Mouse (Mus musculus): ENCODE results near the gene Coro1c. TPM values are rescaled to one million over a fixed set of nuclear protein-coding genes. Genes with fewer than 3 reads are reported as not detected.

Gene Coro1c
- total RNA-seq, 2 experiments from 2014 or later, result 99.1 to 105 TPM

DNA sequence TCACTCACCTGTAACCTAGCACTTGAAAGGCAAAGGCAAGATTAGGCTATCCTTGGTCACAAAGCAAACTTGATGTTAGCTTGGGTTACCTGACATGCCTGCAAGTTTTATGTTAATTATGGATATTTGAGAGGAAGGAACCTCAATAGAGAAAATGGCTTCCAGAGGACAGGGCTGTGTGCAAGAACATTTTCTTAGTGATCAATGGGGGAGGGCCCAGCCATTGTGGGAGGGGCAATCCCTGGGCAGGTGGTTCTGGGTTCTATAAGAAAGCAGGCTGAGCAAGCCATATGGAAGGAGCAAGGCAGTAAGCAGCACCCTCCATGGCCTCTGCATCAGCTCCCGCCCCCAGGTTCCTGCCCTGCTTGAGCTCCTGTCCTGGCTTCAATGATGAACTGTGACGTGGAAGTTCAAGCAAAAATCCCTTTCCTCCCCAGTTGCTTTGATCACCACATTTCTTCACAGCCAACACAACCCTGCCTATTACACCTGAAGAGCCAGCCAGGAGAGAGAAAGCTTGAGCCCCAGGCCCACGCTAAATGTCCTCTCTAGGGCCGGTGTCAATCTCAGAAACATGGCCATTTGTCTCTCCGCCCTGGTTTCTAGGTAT lies 20.3 kb downstream of the Coro1c start:
- DNase-seq (ENCODE audit: low spot score in 2 of 2), result no peak

DNA sequence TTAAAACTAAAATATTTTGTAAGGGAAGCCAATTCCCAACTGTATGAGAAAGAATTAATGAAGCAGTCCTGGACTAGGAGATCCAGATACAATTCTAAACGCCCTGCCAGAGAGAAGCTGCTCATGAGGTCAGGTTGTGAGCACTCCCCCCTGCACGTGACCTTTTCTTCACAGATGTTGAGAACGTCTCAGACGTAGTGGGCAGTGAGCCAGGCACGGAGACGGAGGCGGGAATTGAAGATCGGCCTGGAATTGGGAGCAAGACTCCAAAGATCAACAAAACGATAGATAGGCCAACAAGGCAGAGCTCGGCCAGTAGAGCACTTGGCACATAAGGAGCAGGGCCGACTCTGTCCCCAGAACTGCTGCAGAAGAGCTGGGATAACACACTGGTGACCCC lies 21.4 kb downstream of the Coro1c start:
- DNase-seq (ENCODE audit: low spot score in 2 of 2), result no peak

DNA sequence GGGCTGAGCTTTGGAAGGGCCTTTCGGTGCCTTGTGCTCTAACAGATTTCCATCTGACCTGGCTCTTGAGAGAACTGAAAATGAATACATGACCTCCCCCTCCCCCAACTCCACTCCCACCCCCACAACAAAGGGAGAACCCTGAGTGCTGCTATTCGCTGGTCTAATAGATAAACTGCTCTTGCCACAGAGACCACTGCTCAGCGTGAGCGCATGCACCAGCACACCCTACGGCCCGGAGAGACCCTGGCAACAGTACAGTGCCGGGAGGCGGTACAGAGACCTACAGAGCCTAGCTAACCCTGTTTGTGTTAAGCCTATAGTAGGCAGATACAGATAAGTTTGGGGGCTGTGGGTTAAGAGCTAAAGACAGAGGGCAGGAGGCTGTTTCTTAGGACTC lies 22.9 kb downstream of the Coro1c start:
- no peak for DNase-seq (ENCODE audit: low spot score in 2 of 2)

- no peak for DNase-seq (ENCODE audit: low spot score in 2 of 2)
These were observed 23.8 kb downstream of the Coro1c start for GRCm38 (mm10) chr5:113884750-113885149.

DNA sequence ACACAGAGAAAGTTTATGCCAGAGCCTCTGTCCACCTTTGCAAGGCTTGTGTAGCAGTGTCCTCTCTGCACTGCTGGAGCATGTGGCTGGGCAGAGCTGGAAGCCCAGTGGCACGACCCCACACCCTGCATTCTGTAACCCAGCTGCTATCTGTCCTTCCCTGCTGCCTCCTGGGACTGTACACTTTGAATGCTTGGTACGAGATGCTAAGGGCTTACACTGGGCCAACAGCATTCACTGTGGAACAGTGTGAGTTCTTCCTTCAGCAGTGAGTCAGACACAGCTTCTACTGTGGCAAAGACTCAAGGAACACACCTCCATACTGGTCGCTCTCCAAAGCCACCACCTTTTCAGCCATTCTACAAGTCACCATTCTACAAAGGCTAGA lies 25.2 kb downstream of the Coro1c start:
- no peak for DNase-seq (ENCODE audit: low spot score in 2 of 2)

GRCm38 (mm10) chr5:113882566-113883383 lies 25.8 kb downstream of the Coro1c start:
- no peak for DNase-seq (ENCODE audit: low spot score in 2 of 2)

DNA sequence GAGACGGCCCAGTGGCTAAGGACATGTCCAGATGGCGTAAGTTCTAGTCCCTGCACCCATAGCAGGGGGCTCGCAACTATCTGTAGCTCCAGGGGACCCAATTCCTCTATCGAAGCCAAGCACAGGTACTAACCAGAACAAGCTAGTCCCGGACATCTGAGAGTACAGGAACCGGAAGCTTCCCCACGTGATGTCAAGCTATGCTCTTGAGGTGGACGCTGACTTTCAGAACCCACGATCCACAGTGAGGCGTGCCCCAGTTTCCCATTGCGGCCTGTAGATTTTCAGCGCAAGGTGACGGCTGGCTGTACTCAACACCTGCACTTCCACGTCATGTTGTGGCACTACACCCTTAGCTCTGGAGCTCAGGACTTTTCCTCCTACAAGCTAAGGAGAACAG lies 27.4 kb downstream of the Coro1c start:
- DNase-seq (ENCODE audit: low spot score in 2 of 2), result no peak

DNA sequence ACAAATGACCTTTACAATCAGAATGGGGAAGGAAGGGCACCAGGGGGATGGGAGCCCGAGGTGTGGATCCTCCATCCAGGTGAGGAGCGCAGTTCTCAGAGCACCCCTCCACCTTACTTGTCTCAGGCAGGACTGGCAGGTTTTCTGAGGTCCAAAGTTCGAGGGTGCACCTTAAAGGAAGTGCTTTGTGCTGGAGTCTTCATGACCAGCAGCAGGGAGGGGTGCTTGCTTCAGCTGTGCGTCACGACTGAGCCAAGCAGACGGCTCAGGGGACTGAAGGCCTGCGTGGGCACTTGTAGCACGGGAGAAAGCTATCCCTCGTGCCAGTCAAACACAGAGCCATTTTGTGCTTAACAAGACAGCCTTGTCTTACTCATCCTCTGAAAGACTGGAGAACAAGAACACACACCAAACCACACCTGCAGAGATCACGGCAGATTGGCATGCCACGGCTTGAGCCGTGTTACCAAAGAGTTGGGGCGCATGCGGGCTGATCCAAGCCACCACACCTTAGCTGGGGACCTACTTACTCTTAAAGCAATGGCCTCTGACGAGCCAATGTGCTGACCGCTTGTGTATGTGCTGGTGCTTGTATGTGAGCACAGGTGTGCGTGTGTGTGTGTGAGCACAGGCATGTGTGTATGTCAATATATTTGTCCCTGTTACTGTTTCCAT lies 29.5 kb downstream of the Coro1c start:
- no peak for DNase-seq (ENCODE audit: low spot score in 2 of 2)

DNA sequence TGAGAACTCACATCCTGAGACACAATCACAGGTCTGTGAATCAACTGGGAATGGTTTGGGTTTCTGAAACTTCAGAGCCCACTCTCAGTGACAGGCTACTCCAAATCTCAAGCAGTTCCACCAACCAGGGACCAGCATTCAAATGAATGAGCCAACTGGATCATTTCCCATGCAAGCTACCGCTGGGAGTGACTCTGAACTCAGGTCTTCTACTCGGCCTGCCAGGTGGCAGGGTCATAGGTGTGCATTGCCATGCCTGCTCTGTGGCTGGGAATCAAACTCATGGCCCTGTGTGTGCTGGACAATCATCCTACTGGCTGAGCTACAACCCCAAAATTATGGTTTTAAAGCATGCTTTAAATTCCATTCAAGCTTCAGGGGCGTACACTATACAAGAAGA lies 31.0 kb downstream of the Coro1c start:
- DNase-seq (ENCODE audit: low spot score in 2 of 2), result no peak

GRCm38 (mm10) chr5:113876176-113876575 lies 32.4 kb downstream of the Coro1c start:
- DNase-seq (ENCODE audit: low spot score in 2 of 2), result no peak

- DNase-seq (ENCODE audit: low spot score in 2 of 2), result no peak
These were observed 32.9 kb downstream of the Coro1c start for GRCm38 (mm10) chr5:113875625-113876024.

- no peak for DNase-seq (ENCODE audit: low spot score in 2 of 2)
These were observed 34.2 kb downstream of the Coro1c start for GRCm38 (mm10) chr5:113874063-113875024.

DNA sequence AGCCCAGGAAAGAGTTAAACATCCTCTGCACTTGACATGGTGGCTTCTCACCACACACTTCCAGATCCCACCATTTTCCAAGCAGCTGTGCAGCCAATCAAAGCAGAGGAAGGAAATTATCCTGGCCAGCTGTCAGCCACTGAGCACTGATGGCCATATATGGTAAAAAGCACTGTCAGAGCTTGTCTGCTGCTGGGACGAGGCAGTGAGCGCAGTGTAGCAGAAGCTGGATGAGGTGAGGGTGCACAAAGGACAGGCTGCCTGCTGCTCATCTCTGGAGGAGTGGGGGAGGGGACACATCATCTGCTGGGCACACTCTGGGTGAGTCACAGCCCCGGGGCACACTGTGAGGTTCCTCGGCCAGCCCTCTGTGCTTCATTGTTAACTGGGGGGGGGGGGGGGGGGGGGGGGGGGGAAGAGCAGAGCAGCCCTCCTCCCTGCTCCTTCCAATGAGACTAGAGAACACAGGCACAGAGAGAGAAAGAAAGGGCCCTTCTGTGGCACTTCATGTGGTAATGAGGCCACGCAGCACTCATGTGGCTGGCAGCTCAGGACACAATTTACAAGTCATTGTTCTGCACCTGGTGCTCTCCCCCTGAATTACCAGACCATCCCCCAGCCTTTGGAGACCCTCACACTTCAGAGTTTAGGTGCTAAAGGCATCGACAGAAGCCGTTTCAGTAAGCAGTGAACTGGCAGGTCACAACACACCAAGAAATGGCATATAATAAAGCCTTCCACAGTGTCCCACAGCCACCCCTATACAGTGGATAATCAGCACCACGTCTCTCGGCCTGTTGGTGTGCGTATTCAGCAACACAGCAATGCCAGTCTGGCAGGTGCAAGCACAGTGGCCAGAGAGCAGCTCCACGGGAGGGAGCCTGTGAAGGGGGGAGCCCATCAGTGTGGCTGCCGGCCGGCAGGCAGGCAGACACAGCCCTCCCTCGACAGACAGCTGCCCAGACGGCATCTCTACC lies 35.3 kb downstream of the Coro1c start:
- DNase-seq (ENCODE audit: low spot score in 2 of 2), result peak in 1 of 2 experiments; percentile 32

DNA sequence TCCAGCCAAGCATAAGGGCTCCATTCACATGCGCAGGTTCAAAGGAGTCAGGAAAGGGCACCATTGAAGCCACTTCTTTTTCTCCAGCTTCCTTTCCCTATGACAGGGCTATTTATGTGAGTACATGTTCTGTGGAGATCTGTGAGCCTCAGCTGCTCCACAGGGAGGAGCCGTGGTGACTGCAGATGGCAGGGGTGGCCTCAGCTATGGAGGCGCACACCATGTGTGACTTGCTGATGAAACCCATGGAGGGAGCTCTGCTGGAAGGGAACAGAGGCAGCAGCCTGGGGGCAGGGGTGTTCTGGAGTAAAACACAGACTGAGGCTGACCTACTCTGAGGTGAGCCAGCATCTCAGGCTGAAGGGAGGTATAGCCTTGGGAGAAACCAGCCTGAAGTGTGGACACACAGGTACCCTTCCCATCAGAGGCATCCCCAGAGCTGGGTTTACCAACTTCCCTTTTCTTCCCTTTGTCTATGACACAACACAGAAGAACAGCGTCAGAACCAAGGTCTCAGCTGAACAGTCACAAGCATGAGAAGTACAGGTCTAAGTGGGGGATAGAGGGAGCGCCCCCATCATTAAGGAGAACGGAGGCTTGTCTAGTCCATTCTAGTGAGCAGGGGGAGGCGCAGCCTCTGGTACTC lies 36.5 kb downstream of the Coro1c start:
- no peak for DNase-seq (ENCODE audit: low spot score in 2 of 2)

- no peak for DNase-seq (ENCODE audit: low spot score in 2 of 2)
These were observed 38.0 kb downstream of the Coro1c start for GRCm38 (mm10) chr5:113870393-113871040.

- no peak for DNase-seq (ENCODE audit: low spot score in 2 of 2)
These were observed 39.4 kb downstream of the Coro1c start for GRCm38 (mm10) chr5:113869132-113869531.

- no peak for DNase-seq (ENCODE audit: low spot score in 2 of 2)
These were observed 43.6 kb downstream of the Coro1c start for GRCm38 (mm10) chr5:113864992-113865391.

DNA sequence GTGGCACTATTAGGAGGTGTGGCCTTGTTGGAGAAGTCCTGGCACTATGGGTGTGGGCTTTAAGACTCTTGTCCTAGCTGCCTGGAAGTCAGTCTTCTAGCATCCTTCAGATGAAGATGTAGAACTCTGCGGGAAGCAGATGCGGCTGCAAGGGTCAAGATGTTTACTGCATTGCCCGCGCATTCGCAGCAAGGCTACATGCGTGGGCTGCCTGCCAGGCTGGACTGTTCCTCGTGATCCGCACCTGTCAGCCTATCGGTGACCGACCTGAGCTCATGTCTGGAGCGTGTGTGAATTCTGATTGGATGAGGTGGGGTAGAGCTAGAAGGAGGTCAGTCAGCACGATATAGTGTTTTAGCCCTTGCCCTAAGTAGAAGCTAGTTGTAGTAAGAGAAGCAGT lies 44.6 kb downstream of the Coro1c start:
- no peak for DNase-seq (ENCODE audit: low spot score in 2 of 2)

DNA sequence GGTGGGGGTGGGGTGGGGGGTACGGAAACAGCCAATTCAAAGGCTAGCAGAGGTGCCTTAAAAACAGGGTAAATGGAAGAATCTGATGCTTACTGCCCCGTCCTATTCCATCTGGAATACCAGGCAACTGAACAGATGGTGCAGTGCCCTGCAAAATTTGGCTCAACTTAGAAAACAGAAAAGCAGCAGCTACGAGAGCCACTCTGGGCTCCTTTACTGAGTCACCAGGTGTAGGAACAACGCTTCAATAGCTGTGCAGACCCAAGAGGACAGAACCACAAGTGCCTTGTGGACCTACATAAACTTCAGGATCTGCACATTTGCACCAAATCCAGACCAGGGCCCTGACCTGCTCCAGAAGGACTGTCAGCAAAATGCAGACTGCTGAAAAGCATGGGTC lies 46.1 kb downstream of the Coro1c start:
- DNase-seq (ENCODE audit: low spot score in 2 of 2), result no peak
